Mouse (Mus musculus): ENCODE measurements around the gene Arhgef28.

The Arhgef28 gene

GRCm38 (mm10) chr13:98205771-98206545, at the start of gene Arhgef28:
Arhgef28 (minus strand) TSS chr13:98206439.
- in situ Hi-C loops (cut with MboI; ENCODE audit: low pct_unique_long_range_greater_than_20kb in 1 of 2, low sequenced_read_pairs in 2 of 2, unreplicated experiment in 1 of 2): no loop called here

- in situ Hi-C loops (cut with MboI; ENCODE audit: low pct_unique_long_range_greater_than_20kb in 1 of 2, low sequenced_read_pairs in 2 of 2, unreplicated experiment in 1 of 2): no loop called here
Observed at GRCm38 (mm10) chr13:98254921-98255320, 48.7 kb upstream of the Arhgef28 start.

GRCm38 (mm10) chr13:98249594-98249993, 43.4 kb upstream of the Arhgef28 start:
- in situ Hi-C loops (cut with MboI; ENCODE audit: low pct_unique_long_range_greater_than_20kb in 1 of 2, low sequenced_read_pairs in 2 of 2, unreplicated experiment in 1 of 2): no loop called here

- in situ Hi-C loops (cut with MboI; ENCODE audit: low pct_unique_long_range_greater_than_20kb in 1 of 2, low sequenced_read_pairs in 2 of 2, unreplicated experiment in 1 of 2): no loop called here
Observed at GRCm38 (mm10) chr13:98245386-98245785, 39.1 kb upstream of the Arhgef28 start.

GRCm38 (mm10) chr13:98244571-98245350, 38.5 kb upstream of the Arhgef28 start:
- in situ Hi-C loops (cut with MboI; ENCODE audit: low pct_unique_long_range_greater_than_20kb in 1 of 2, low sequenced_read_pairs in 2 of 2, unreplicated experiment in 1 of 2): no loop called here

- in situ Hi-C loops (cut with MboI; ENCODE audit: low pct_unique_long_range_greater_than_20kb in 1 of 2, low sequenced_read_pairs in 2 of 2, unreplicated experiment in 1 of 2): no loop called here
Observed at GRCm38 (mm10) chr13:98241531-98242282, 35.5 kb upstream of the Arhgef28 start.

- in situ Hi-C loops (cut with MboI; ENCODE audit: low pct_unique_long_range_greater_than_20kb in 1 of 2, low sequenced_read_pairs in 2 of 2, unreplicated experiment in 1 of 2): loop anchor here in 1 of 2 experiments (10.0 kb wide), 1 partner anchor 205 kb away; no protein-coding TSS in a partner anchor
Observed at GRCm38 (mm10) chr13:98239978-98240641, 33.9 kb upstream of the Arhgef28 start.

- in situ Hi-C loops (cut with MboI; ENCODE audit: low pct_unique_long_range_greater_than_20kb in 1 of 2, low sequenced_read_pairs in 2 of 2, unreplicated experiment in 1 of 2): loop anchor here in 1 of 2 experiments (10.0 kb wide), 1 partner anchor 201 kb away; no protein-coding TSS in a partner anchor
Observed at GRCm38 (mm10) chr13:98235451-98235850, 29.2 kb upstream of the Arhgef28 start.

GRCm38 (mm10) chr13:98230511-98230910, 24.3 kb upstream of the Arhgef28 start:
- in situ Hi-C loops (cut with MboI; ENCODE audit: low pct_unique_long_range_greater_than_20kb in 1 of 2, low sequenced_read_pairs in 2 of 2, unreplicated experiment in 1 of 2): loop anchor here (5.0 to 10.0 kb wide), 2 partner anchors 193 to 196 kb away; no protein-coding TSS in a partner anchor

- in situ Hi-C loops (cut with MboI; ENCODE audit: low pct_unique_long_range_greater_than_20kb in 1 of 2, low sequenced_read_pairs in 2 of 2, unreplicated experiment in 1 of 2): no loop called here
Observed at GRCm38 (mm10) chr13:98226225-98226624, 20.0 kb upstream of the Arhgef28 start.

GRCm38 (mm10) chr13:98222848-98223247, 16.6 kb upstream of the Arhgef28 start:
- in situ Hi-C loops (cut with MboI; ENCODE audit: low pct_unique_long_range_greater_than_20kb in 1 of 2, low sequenced_read_pairs in 2 of 2, unreplicated experiment in 1 of 2): no loop called here

GRCm38 (mm10) chr13:98210137-98210536, 3.9 kb upstream of the Arhgef28 start:
- in situ Hi-C loops (cut with MboI; ENCODE audit: low pct_unique_long_range_greater_than_20kb in 1 of 2, low sequenced_read_pairs in 2 of 2, unreplicated experiment in 1 of 2): no loop called here

- in situ Hi-C loops (cut with MboI; ENCODE audit: low pct_unique_long_range_greater_than_20kb in 1 of 2, low sequenced_read_pairs in 2 of 2, unreplicated experiment in 1 of 2): no loop called here
Observed at GRCm38 (mm10) chr13:98208842-98209241, 2.6 kb upstream of the Arhgef28 start.

- in situ Hi-C loops (cut with MboI; ENCODE audit: low pct_unique_long_range_greater_than_20kb in 1 of 2, low sequenced_read_pairs in 2 of 2, unreplicated experiment in 1 of 2): no loop called here
Observed at GRCm38 (mm10) chr13:98206546-98206870, 269 bp upstream of the Arhgef28 start.

GRCm38 (mm10) chr13:98205111-98205510, 1.1 kb downstream of the Arhgef28 start:
- in situ Hi-C loops (cut with MboI; ENCODE audit: low pct_unique_long_range_greater_than_20kb in 1 of 2, low sequenced_read_pairs in 2 of 2, unreplicated experiment in 1 of 2): no loop called here

GRCm38 (mm10) chr13:98204371-98204770, 1.9 kb downstream of the Arhgef28 start:
- in situ Hi-C loops (cut with MboI; ENCODE audit: low pct_unique_long_range_greater_than_20kb in 1 of 2, low sequenced_read_pairs in 2 of 2, unreplicated experiment in 1 of 2): no loop called here

- in situ Hi-C loops (cut with MboI; ENCODE audit: low pct_unique_long_range_greater_than_20kb in 1 of 2, low sequenced_read_pairs in 2 of 2, unreplicated experiment in 1 of 2): no loop called here
Observed at GRCm38 (mm10) chr13:98201436-98201835, 4.8 kb downstream of the Arhgef28 start.

GRCm38 (mm10) chr13:98192596-98192995, 13.6 kb downstream of the Arhgef28 start:
- in situ Hi-C loops (cut with MboI; ENCODE audit: low pct_unique_long_range_greater_than_20kb in 1 of 2, low sequenced_read_pairs in 2 of 2, unreplicated experiment in 1 of 2): no loop called here

Measured in mouse embryonic stem cell (cell line).